ENCODE assay signal across 9 mouse cellular contexts in genomic region chr10:80052374-80052764, GRCm38 (mm10). TPM values are rescaled to one million over a fixed set of nuclear protein-coding genes. Genes with fewer than 3 reads are reported as not detected.
DNase-seq lines count a peak whose midpoint lies in the region; ATAC-seq and TF ChIP-seq lines count a peak whose summit lies in the region.
"Had no signal": no experiment of that assay in that cellular context is flagged by ENCODE, and none has a peak within 500 bp of the region (broad histone marks: within the 10 kb centered on the region; RNA-seq: fewer than 3 reads in every experiment).

No protein-coding gene starts in this region.

- in situ Hi-C loops in ES-E14 (cut with MboI; ENCODE audit: low sequenced_read_pairs in 2 of 2, unreplicated experiment in 2 of 2) = no loop called here

- H3K27ac ChIP-seq in kidney, embryonic 14.5 days (ENCODE audit: low read depth, low read length) = peak overlapping the region; percentile 45; the same call in 1 of the 2 replicates
- peak overlapping the region; percentile 96 for H3K27ac ChIP-seq in ES-E14 (ENCODE audit: insufficient read depth, low read depth, low read length, poor library complexity, severe bottlenecking)
- no peak overlapping the region for H3K27ac ChIP-seq in limb, embryonic 13.5 days

- no peaks in the 10 kb centered on the region for H3K9me3 ChIP-seq in kidney, embryonic 14.5 days (ENCODE audit: control insufficient read depth, low read length)
- H3K9me3 ChIP-seq in E14TG2a.4 (ENCODE audit: low read length) = no peaks in the 10 kb centered on the region
- no peaks in the 10 kb centered on the region for H3K9me3 ChIP-seq in ES-E14 (ENCODE audit: control insufficient read depth, insufficient read depth, low read depth, low read length)
- no peaks in the 10 kb centered on the region for H3K9me3 ChIP-seq in limb, embryonic 13.5 days

- ATAC-seq in kidney, embryonic 14.5 days (ENCODE audit: low FRiP score, low TSS enrichment) = no peak
- no peak for ATAC-seq in limb, embryonic 13.5 days (ENCODE audit: low FRiP score, low read depth)
- ATAC-seq in frontal cortex, adult (ENCODE audit: low TSS enrichment) = no peak
- no peak for ATAC-seq in cerebellum, adult (ENCODE audit: insufficient number of reproducible peaks, low FRiP score, low TSS enrichment)

- peaks cover 19% of the 10 kb centered on the region for H3K36me3 ChIP-seq in kidney, embryonic 14.5 days (ENCODE audit: control insufficient read depth, insufficient read depth, low read length)
- H3K36me3 ChIP-seq in E14TG2a.4 (ENCODE audit: insufficient read depth, low read length) (peaks cover 42% of the 10 kb centered on the region), ES-E14 (ENCODE audit: control insufficient read depth, insufficient read depth, low read length, poor library complexity, severe bottlenecking) (peaks cover 22% of the 10 kb centered on the region)
- H3K36me3 ChIP-seq in limb, embryonic 13.5 days = peaks cover 22% of the 10 kb centered on the region

- peaks cover 17% of the 10 kb centered on the region for H3K4me1 ChIP-seq in kidney, embryonic 14.5 days (ENCODE audit: control insufficient read depth, insufficient read depth, low read length)
- peaks cover 81% of the 10 kb centered on the region for H3K4me1 ChIP-seq in E14TG2a.4 (replicated peaks; ENCODE audit: low read depth, low read length)
- peaks cover 18 to 24% of the 10 kb centered on the region in 2 experiments for H3K4me1 ChIP-seq in ES-E14 (ENCODE audit: control insufficient read depth in 2 of 2, insufficient read depth in 2 of 2, low read length in 2 of 2, poor library complexity in 1 of 2)
- H3K4me1 ChIP-seq in limb, embryonic 13.5 days = peaks cover 37% of the 10 kb centered on the region

- no peak for TF ChIP-seq CTCF in E14TG2a.4 (conservative IDR thresholded peaks at IDR 0.05; ENCODE audit: low read length)

- WGBS in kidney, embryonic 14.5 days = 84% methylated on average over 5 of the region's 5 CpGs
- 84% methylated on average over 5 of the region's 5 CpGs for WGBS in limb, embryonic 13.5 days

- DNase-seq in kidney, postnatal 25 days = no peak
- DNase-seq in ES-E14 (ENCODE audit: low read depth, low spot score) = no peak
- no peak for DNase-seq in natural killer cell, adult 2 months (ENCODE audit: low spot score in 2 of 2)
- DNase-seq: right cerebral cortex, adult 18-20 months had no signal

- H3K9ac ChIP-seq in kidney, embryonic 14.5 days (ENCODE audit: low read depth, low read length) = no peak overlapping the region
- peak overlapping the region; percentile 80 for H3K9ac ChIP-seq in ES-E14 (ENCODE audit: insufficient read depth, low read depth, low read length, poor library complexity, severe bottlenecking)
- H3K9ac ChIP-seq in limb, embryonic 13.5 days = no peak overlapping the region

- no peak overlapping the region for H3K4me3 ChIP-seq in kidney, embryonic 14.5 days (ENCODE audit: low read length)
- H3K4me3 ChIP-seq in E14TG2a.4 (replicated peaks; ENCODE audit: low read length) = peak overlapping the region; percentile 77
- peak overlapping the region; percentile 57 to 62; a peak in 3 of 4 replicates for H3K4me3 ChIP-seq in ES-E14 (ENCODE audit: insufficient read depth in 1 of 2, low read depth in 1 of 2, low read length in 2 of 2, poor library complexity in 1 of 2, severe bottlenecking in 1 of 2)
- no peak overlapping the region for H3K4me3 ChIP-seq in limb, embryonic 13.5 days

- no peaks in the 10 kb centered on the region for H3K27me3 ChIP-seq in kidney, embryonic 14.5 days (ENCODE audit: control insufficient read depth, insufficient read depth, low read length)
- H3K27me3 ChIP-seq in E14TG2a.4 (ENCODE audit: insufficient read depth, low read length) = no peaks in the 10 kb centered on the region
- H3K27me3 ChIP-seq in limb, embryonic 13.5 days = no peaks in the 10 kb centered on the region

- H3K4me2 ChIP-seq in kidney, embryonic 14.5 days (replicated peaks; ENCODE audit: low read depth, low read length) = no peak overlapping the region
- H3K4me2 ChIP-seq in limb, embryonic 13.5 days (replicated peaks) = peak overlapping the region; percentile 87; the same call in 1 of the 2 replicates

TF ChIP-seq in ES-E14, 5 proteins besides CTCF, POLR2A, EP300 and RAD21:
- TF ChIP-seq MAFK (IDR thresholded peaks at IDR 0.05; ENCODE audit: insufficient read depth, low read depth, low read length) (no peak), HCFC1 (IDR thresholded peaks at IDR 0.05; ENCODE audit: borderline replicate concordance, insufficient read depth, low read length) (0 out of 2 replicates have a peak, but pooled peaks have one; percentile 51), ZNF384 (IDR thresholded peaks at IDR 0.05; ENCODE audit: low read depth, low read length) (no peak), CHD2 (IDR thresholded peaks at IDR 0.05; ENCODE audit: low read depth, low read length) (no peak)

RNA-seq across cellular contexts. Expression of gene Gpx4, which starts 5.4 kb away (rescaled TPM):
- 552 and 641 TPM in 2 replicates for polyA plus RNA-seq in kidney, embryonic 14.5 days (2014; fragmentation: Nextera tagmentation; extraction: Ambion mirVana)
- 1,456 and 1,919 TPM in 2 replicates for total RNA-seq in ES-E14 (2012; rRNA removed)
- 462 and 477 TPM in 2 replicates for polyA plus RNA-seq in limb, embryonic 13.5 days (2015; fragmentation: Nextera tagmentation; extraction: Ambion mirVana)

RNA-seq across cellular contexts. Expression of gene Polr2e, which starts 12.8 kb away (rescaled TPM):
- 276 and 310 TPM in 2 replicates for polyA plus RNA-seq in kidney, embryonic 14.5 days (2014; fragmentation: Nextera tagmentation; extraction: Ambion mirVana)
- total RNA-seq in ES-E14 (2012; rRNA removed) = 266 and 293 TPM in 2 replicates
- polyA plus RNA-seq in limb, embryonic 13.5 days (2015; fragmentation: Nextera tagmentation; extraction: Ambion mirVana) = 244 and 254 TPM in 2 replicates

RNA-seq across cellular contexts. Expression of gene Arhgap45, which starts 35.9 kb away (rescaled TPM):
- polyA plus RNA-seq in kidney, embryonic 14.5 days (2014; fragmentation: Nextera tagmentation; extraction: Ambion mirVana) = 4.8 and 7.7 TPM in 2 replicates
- total RNA-seq in ES-E14 (2012; rRNA removed) = 17.0 and 20.9 TPM in 2 replicates
- 7.3 and 7.6 TPM in 2 replicates for polyA plus RNA-seq in limb, embryonic 13.5 days (2015; fragmentation: Nextera tagmentation; extraction: Ambion mirVana)

RNA-seq across cellular contexts. Expression of gene Sbno2, which starts 53.0 kb away (rescaled TPM):
- polyA plus RNA-seq in kidney, embryonic 14.5 days (2014; fragmentation: Nextera tagmentation; extraction: Ambion mirVana) = 10.6 and 14.8 TPM in 2 replicates
- 36.6 and 49.3 TPM in 2 replicates for total RNA-seq in ES-E14 (2012; rRNA removed)
- polyA plus RNA-seq in limb, embryonic 13.5 days (2015; fragmentation: Nextera tagmentation; extraction: Ambion mirVana) = 13.5 and 15.2 TPM in 2 replicates

RNA-seq across cellular contexts. Expression of gene Abca7, which starts 56.1 kb away (rescaled TPM):
- polyA plus RNA-seq in kidney, embryonic 14.5 days (2014; fragmentation: Nextera tagmentation; extraction: Ambion mirVana) = 1.8 and 2.7 TPM in 2 replicates
- 8.8 and 18.9 TPM in 2 replicates for total RNA-seq in ES-E14 (2012; rRNA removed)
- polyA plus RNA-seq in limb, embryonic 13.5 days (2015; fragmentation: Nextera tagmentation; extraction: Ambion mirVana) = 1.8 and 1.9 TPM in 2 replicates

Comparison
In these comparisons a context has a peak if more than half of its experiments do, and no peak if none do; other contexts are left out.
1. H3K4me3 ChIP-seq: peak in E14TG2a.4 (single experiment) and ES-E14 (2 of 2); none in kidney, embryonic 14.5 days (single experiment) and limb, embryonic 13.5 days (single experiment).